Mouse (Mus musculus): Measurements from ENCODE around the gene Lmntd1.

- TF ChIP-seq GATA1 (IDR thresholded peaks at IDR 0.05; ENCODE audit: borderline replicate concordance, low read length) (no peak), FLI1 (IDR thresholded peaks at IDR 0.05; ENCODE audit: low read length) (no peak)
These were observed at the start of gene Lmntd1 for GRCm38 (mm10) chr6:145614219-145614618.
